Mouse (Mus musculus): ENCODE results near the gene Ash1l. TPM values are rescaled to one million over a fixed set of nuclear protein-coding genes. Genes with fewer than 3 reads are reported as not detected.
"Not testable (repeated sequence)": the region's sequence is repeated elsewhere in the genome, so short reads cannot be mapped to it uniquely, and the experiment has no call there.

The Ash1l gene
- polyA plus RNA-seq, 1 experiment from 2014 or later, result 11.9 TPM

DNA sequence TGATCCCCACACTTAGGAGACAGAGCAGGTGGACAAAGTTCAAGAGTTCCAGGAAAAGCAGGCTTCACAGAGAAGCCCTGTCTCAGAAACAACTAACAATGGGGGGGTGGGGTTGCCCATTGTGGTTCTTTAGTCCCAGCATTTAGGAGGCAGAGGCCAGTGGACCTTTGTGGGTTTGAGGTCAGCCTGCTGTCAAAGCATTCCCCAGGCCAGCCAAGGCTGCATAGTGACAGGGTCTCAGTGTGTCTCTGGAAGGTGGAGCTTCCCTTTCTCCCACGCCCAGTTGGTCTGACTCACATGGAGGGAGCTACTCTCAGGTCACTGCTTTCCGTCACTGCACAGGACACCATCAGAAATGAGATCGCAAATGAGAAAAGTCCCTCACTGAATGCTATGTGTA is 111.3 kb downstream of the Ash1l start:
- no peak for TF ChIP-seq EP300 (IDR thresholded peaks at IDR 0.05)
- TF ChIP-seq CTCF (IDR thresholded peaks at IDR 0.05), result no peak
- no peak overlapping the region for H3K4me2 ChIP-seq (replicated peaks; ENCODE audit: low read depth, low read length)
- no peak for ATAC-seq
- DNase-seq (ENCODE audit: low spot score), result no peak
- no peaks in the 10 kb centered on the region for H3K4me1 ChIP-seq (ENCODE audit: insufficient read depth, low read depth, low read length)
- H3K9ac ChIP-seq (replicated peaks; ENCODE audit: low read depth), result no peak overlapping the region
- no peak overlapping the region for H3K4me3 ChIP-seq (ENCODE audit: low read depth, low read length)
- H3K27ac ChIP-seq (ENCODE audit: low read length), result no peak overlapping the region
- no peaks in the 10 kb centered on the region for H3K9me3 ChIP-seq (ENCODE audit: low read length)
- H3K36me3 ChIP-seq (ENCODE audit: insufficient read depth, low read length), result peaks cover 59% of the 10 kb centered on the region
- H3K27me3 ChIP-seq (replicated peaks; ENCODE audit: insufficient read depth, low read length), result no peaks in the 10 kb centered on the region
- 94% methylated on average over 3 of the region's 3 CpGs for WGBS

GRCm38 (mm10) chr3:89067265-89067664 is 116.8 kb downstream of the Ash1l start:
- Histone ChIP-seq H3K9ac (replicated peaks; ENCODE audit: low read depth) (no peak overlapping the region), H3K36me3 (ENCODE audit: insufficient read depth, low read length) (peaks cover 64% of the 10 kb centered on the region), H3K27ac (ENCODE audit: low read length) (no peak overlapping the region), H3K4me1 (ENCODE audit: insufficient read depth, low read depth, low read length) (no peaks in the 10 kb centered on the region), H3K27me3 (replicated peaks; ENCODE audit: insufficient read depth, low read length) (no peaks in the 10 kb centered on the region), H3K9me3 (ENCODE audit: low read length) (no peaks in the 10 kb centered on the region), H3K4me2 (replicated peaks; ENCODE audit: low read depth, low read length) (no peak overlapping the region), H3K4me3 (ENCODE audit: low read depth, low read length) (no peak overlapping the region)
- no peak for DNase-seq (ENCODE audit: low spot score)
- ATAC-seq, result no peak
- no peak for TF ChIP-seq CTCF (IDR thresholded peaks at IDR 0.05)
- no peak for TF ChIP-seq EP300 (IDR thresholded peaks at IDR 0.05)

- TF ChIP-seq EP300 (IDR thresholded peaks at IDR 0.05), result no peak
- no peak for TF ChIP-seq CTCF (IDR thresholded peaks at IDR 0.05)
- H3K9ac ChIP-seq (replicated peaks; ENCODE audit: low read depth), result no peak overlapping the region
- peaks cover 25% of the 10 kb centered on the region; the same call in 1 of the 2 replicates for H3K36me3 ChIP-seq (ENCODE audit: insufficient read depth, low read length)
- no peak overlapping the region for H3K27ac ChIP-seq (ENCODE audit: low read length)
- no peak overlapping the region for H3K4me2 ChIP-seq (replicated peaks; ENCODE audit: low read depth, low read length)
- ATAC-seq (no peak), DNase-seq (ENCODE audit: low spot score) (no peak)
- no peaks in the 10 kb centered on the region for H3K27me3 ChIP-seq (replicated peaks; ENCODE audit: insufficient read depth, low read length)
- 91% methylated on average over 9 of the region's 9 CpGs for WGBS
- no peaks in the 10 kb centered on the region for H3K9me3 ChIP-seq (ENCODE audit: low read length)
- no peaks in the 10 kb centered on the region for H3K4me1 ChIP-seq (ENCODE audit: insufficient read depth, low read depth, low read length)
- H3K4me3 ChIP-seq (ENCODE audit: low read depth, low read length), result no peak overlapping the region
These were observed 127.0 kb downstream of the Ash1l start for GRCm38 (mm10) chr3:89077383-89077782.

- H3K36me3 ChIP-seq (ENCODE audit: insufficient read depth, low read length); ATAC-seq; H3K9me3 ChIP-seq (ENCODE audit: low read length); H3K27ac ChIP-seq (ENCODE audit: low read length); H3K4me1 ChIP-seq (ENCODE audit: insufficient read depth, low read depth, low read length); H3K4me3 ChIP-seq (ENCODE audit: low read depth, low read length); H3K4me2 ChIP-seq (replicated peaks; ENCODE audit: low read depth, low read length); H3K27me3 ChIP-seq (replicated peaks; ENCODE audit: insufficient read depth, low read length); DNase-seq (ENCODE audit: low spot score); H3K9ac ChIP-seq (replicated peaks; ENCODE audit: low read depth): not testable (repeated sequence)
These were observed 131.9 kb downstream of the Ash1l start for GRCm38 (mm10) chr3:89082287-89082686.

- H3K4me1 ChIP-seq (ENCODE audit: insufficient read depth, low read depth, low read length), result peaks cover 6% of the 10 kb centered on the region; the same call in 1 of the 2 replicates
- H3K9me3 ChIP-seq (ENCODE audit: low read length), result no peaks in the 10 kb centered on the region
- no peak overlapping the region for H3K9ac ChIP-seq (replicated peaks; ENCODE audit: low read depth)
- no peak for ATAC-seq
- DNase-seq (ENCODE audit: low spot score), result no peak
- peaks cover 6% of the 10 kb centered on the region; the same call in 1 of the 2 replicates for H3K36me3 ChIP-seq (ENCODE audit: insufficient read depth, low read length)
- H3K27me3 ChIP-seq (replicated peaks; ENCODE audit: insufficient read depth, low read length), result no peaks in the 10 kb centered on the region
- 70% methylated on average over 2 of the region's 2 CpGs for WGBS
- no peak overlapping the region for H3K4me2 ChIP-seq (replicated peaks; ENCODE audit: low read depth, low read length)
- H3K27ac ChIP-seq (ENCODE audit: low read length), result no peak overlapping the region
- TF ChIP-seq EP300 (IDR thresholded peaks at IDR 0.05), result no peak
- TF ChIP-seq CTCF (IDR thresholded peaks at IDR 0.05), result no peak
- no peak overlapping the region for H3K4me3 ChIP-seq (ENCODE audit: low read depth, low read length)
These were observed 133.7 kb downstream of the Ash1l start for GRCm38 (mm10) chr3:89084133-89084532.

DNA sequence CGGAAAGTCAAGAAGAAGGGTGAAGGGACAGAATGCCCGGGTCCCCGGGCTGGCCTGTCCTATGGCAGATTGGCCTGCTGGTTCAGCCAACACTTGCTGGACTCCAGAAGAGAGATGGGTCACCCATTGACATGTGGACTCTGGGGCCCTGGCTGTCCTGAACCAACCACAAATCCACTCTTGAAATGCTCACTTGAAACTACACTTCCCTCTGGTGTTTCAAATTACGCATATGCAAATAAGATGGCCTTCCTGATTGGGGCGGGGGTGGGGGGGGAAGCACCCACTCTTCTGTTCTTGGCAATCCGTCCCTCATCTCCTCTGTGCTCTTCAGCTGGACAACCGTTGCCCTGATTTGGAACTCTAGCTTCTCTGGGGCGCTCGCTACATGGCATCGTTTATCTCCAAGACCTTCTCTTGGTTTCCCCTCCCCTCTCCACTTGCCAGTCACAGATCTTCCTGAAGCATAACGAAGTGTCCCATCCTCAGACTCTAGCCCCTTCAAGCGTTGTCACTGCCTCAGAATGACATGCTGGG is 134.3 kb downstream of the Ash1l start:
- DNase-seq (ENCODE audit: low spot score), result no peak
- ATAC-seq, result no peak
- no peaks in the 10 kb centered on the region for H3K27me3 ChIP-seq (replicated peaks; ENCODE audit: insufficient read depth, low read length)
- no peak overlapping the region for H3K4me2 ChIP-seq (replicated peaks; ENCODE audit: low read depth, low read length)
- TF ChIP-seq EP300 (IDR thresholded peaks at IDR 0.05), result no peak
- no peak for TF ChIP-seq CTCF (IDR thresholded peaks at IDR 0.05)
- H3K4me3 ChIP-seq (ENCODE audit: low read depth, low read length), result no peak overlapping the region
- no peak overlapping the region for H3K9ac ChIP-seq (replicated peaks; ENCODE audit: low read depth)
- peaks cover 10% of the 10 kb centered on the region; the same call in 1 of the 2 replicates for H3K4me1 ChIP-seq (ENCODE audit: insufficient read depth, low read depth, low read length)
- WGBS, result 78% methylated on average over 12 of the region's 12 CpGs
- H3K27ac ChIP-seq (ENCODE audit: low read length), result no peak overlapping the region
- H3K9me3 ChIP-seq (ENCODE audit: low read length), result no peaks in the 10 kb centered on the region
- peaks cover under 1% of the 10 kb centered on the region; the same call in 1 of the 2 replicates for H3K36me3 ChIP-seq (ENCODE audit: insufficient read depth, low read length)

Data from lung, postnatal 0 days (tissue).